Mouse (Mus musculus) spleen, adult 18-20 months (tissue): ENCODE measurements around the gene Tatdn3.
A peak's percentile ranks its signal among the peaks of the same experiment; 100 is the strongest.
"Not testable (repeated sequence)": the region's sequence is repeated elsewhere in the genome, so short reads cannot be mapped to it uniquely, and the experiment has no call there.

ENCODE experiments used
- DNase-seq, 2 experiments: peaks; one replicate each; pipeline ENCODE4 v3.0.0; 2022; ENCODE audit warnings: mixed read lengths in 2 of 2

The Tatdn3 gene

GRCm38 (mm10) chr1:191030922-191031425, 31.8 kb downstream of the Tatdn3 start:
- not testable (repeated sequence) for DNase-seq

GRCm38 (mm10) chr1:191030182-191030581, 32.5 kb downstream of the Tatdn3 start:
- DNase-seq = no peak

- peak; percentile 96 to 97 for DNase-seq
Measured at GRCm38 (mm10) chr1:191026021-191026713, 36.6 kb downstream of the Tatdn3 start, which contains the start of gene Flvcr1. Gene Flvcr1 (minus strand): TSS chr1:191026158.

- DNase-seq = no peak
Measured at GRCm38 (mm10) chr1:191025016-191026012, 37.4 kb downstream of the Tatdn3 start.

GRCm38 (mm10) chr1:191023806-191024205, 38.9 kb downstream of the Tatdn3 start:
- not testable (repeated sequence) for DNase-seq

GRCm38 (mm10) chr1:191023140-191023539, 39.6 kb downstream of the Tatdn3 start:
- DNase-seq = no peak

- no peak for DNase-seq
Measured at GRCm38 (mm10) chr1:191021016-191021415, 41.7 kb downstream of the Tatdn3 start.

GRCm38 (mm10) chr1:191020217-191020924, 42.4 kb downstream of the Tatdn3 start:
- no peak for DNase-seq

- DNase-seq = no peak
Measured at GRCm38 (mm10) chr1:191019803-191020202, 42.9 kb downstream of the Tatdn3 start.

- no peak for DNase-seq
Measured at GRCm38 (mm10) chr1:191014271-191014670, 48.5 kb downstream of the Tatdn3 start.

GRCm38 (mm10) chr1:191008707-191009106, 54.0 kb downstream of the Tatdn3 start:
- peak in 1 of 2 experiments; percentile 10 for DNase-seq

GRCm38 (mm10) chr1:191002201-191002600, 60.5 kb downstream of the Tatdn3 start:
- DNase-seq = peak in 1 of 2 experiments; percentile 19

GRCm38 (mm10) chr1:191000686-191001085, 62.0 kb downstream of the Tatdn3 start:
- DNase-seq = no peak

GRCm38 (mm10) chr1:190998027-190998426, 64.7 kb downstream of the Tatdn3 start:
- no peak for DNase-seq

GRCm38 (mm10) chr1:190996346-190996877, 66.3 kb downstream of the Tatdn3 start:
- no peak for DNase-seq
